Mouse (Mus musculus) forebrain, embryonic 15.5 days (tissue): ENCODE measurements around the gene Uap1. TPM values are rescaled to one million over a fixed set of nuclear protein-coding genes. Genes with fewer than 3 reads are reported as not detected.

Source experiments
- ATAC-seq: fragments of 200-750 bp; cut with Nextera tagmentation; replicated peaks from 2 replicates; pipeline ENCODE4 v1.8.0; 2017; ENCODE audit warnings: mild to moderate bottlenecking, moderate TSS enrichment, moderate library complexity
- H3K27ac ChIP-seq: fragments of 300-500 bp; sonication (generic); replicated peaks from 2 replicates; pipeline ENCODE4 v1.5.1; 2015; ENCODE audit warnings: mild to moderate bottlenecking, inconsistent platforms
- H3K27me3 ChIP-seq: fragments of 300-500 bp; sonication (generic); 2 replicates; pipeline ENCODE4 v1.6.1; 2015; ENCODE audit warnings: inconsistent platforms
- H3K36me3 ChIP-seq: fragments of 300-500 bp; sonication (generic); 2 replicates; pipeline ENCODE4 v1.6.1; 2015; ENCODE audit warnings: mild to moderate bottlenecking, inconsistent platforms
- H3K4me1 ChIP-seq: fragments of 300-500 bp; sonication (generic); 2 replicates; pipeline ENCODE4 v1.6.1; 2015; ENCODE audit warnings: inconsistent platforms
- H3K4me2 ChIP-seq: fragments of 300-500 bp; sonication (generic); replicated peaks from 2 replicates; pipeline ENCODE4 v1.6.1; 2015; ENCODE audit warnings: mild to moderate bottlenecking, inconsistent platforms
- H3K4me3 ChIP-seq: fragments of 300-500 bp; sonication (generic); 2 replicates; pipeline ENCODE4 v1.5.1; 2015; ENCODE audit warnings: mild to moderate bottlenecking, inconsistent platforms
- H3K9ac ChIP-seq: fragments of 300-500 bp; sonication (generic); replicated peaks from 2 replicates; pipeline ENCODE4 v1.6.1; 2015; ENCODE audit warnings: mild to moderate bottlenecking, inconsistent platforms
- H3K9me3 ChIP-seq: fragments of 300-500 bp; sonication (generic); 2 replicates; pipeline ENCODE4 v1.6.1; 2016; ENCODE audit warnings: inconsistent platforms
- WGBS: fragments of 180-500 bp; shearing (Covaris S2); methylation state at CpG from one replicate; pipeline ENCODE4 v1.1.7; 2015; ENCODE audit warnings: mixed read lengths; 5-methylcytosine and 5-hydroxymethylcytosine counted together
- polyA plus RNA-seq: library from polyadenylated mRNA; unstranded; fragments of >200 nt; fragmentation: Nextera tagmentation; extraction: Ambion mirVana; gene quantifications from 2 replicates; pipeline ENCODE4 v1.2.1, GENCODE M21; 2015

Gene Uap1
- polyA plus RNA-seq, 1 experiment from 2014 or later, result 58.7 TPM

DNA sequence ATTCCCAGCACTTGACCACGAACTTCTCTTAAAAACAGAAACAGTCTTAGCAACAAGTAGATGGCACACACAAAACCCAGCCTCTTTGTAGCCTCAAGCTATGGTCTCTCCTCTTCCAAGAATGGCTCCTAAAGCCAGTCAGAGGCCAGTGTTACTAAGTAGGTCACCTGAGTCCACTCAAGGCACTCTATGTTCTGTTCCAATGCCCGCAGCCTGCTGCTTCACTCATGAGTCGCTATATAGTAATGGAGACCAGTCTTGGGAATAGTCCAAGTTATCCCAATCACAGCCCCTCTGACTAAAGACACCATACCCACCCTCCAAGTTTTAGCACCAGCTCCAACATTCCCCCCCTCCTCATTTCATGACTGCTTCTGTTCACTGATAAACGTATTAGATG, 29.2 kb downstream of the Uap1 start:
- no peak for ATAC-seq
- H3K27me3 ChIP-seq, result no peaks in the 10 kb centered on the region
- no peak overlapping the region for H3K4me2 ChIP-seq
- H3K4me3 ChIP-seq, result no peak overlapping the region
- no peaks in the 10 kb centered on the region for H3K9me3 ChIP-seq
- no peak overlapping the region for H3K9ac ChIP-seq
- H3K27ac ChIP-seq, result no peak overlapping the region
- H3K36me3 ChIP-seq, result peaks cover 7% of the 10 kb centered on the region
- WGBS, result 88% methylated on average over 4 of the region's 4 CpGs
- H3K4me1 ChIP-seq, result 0 out of 2 replicates have a peak, but pooled peaks cover 1% of the 10 kb centered on the region

DNA sequence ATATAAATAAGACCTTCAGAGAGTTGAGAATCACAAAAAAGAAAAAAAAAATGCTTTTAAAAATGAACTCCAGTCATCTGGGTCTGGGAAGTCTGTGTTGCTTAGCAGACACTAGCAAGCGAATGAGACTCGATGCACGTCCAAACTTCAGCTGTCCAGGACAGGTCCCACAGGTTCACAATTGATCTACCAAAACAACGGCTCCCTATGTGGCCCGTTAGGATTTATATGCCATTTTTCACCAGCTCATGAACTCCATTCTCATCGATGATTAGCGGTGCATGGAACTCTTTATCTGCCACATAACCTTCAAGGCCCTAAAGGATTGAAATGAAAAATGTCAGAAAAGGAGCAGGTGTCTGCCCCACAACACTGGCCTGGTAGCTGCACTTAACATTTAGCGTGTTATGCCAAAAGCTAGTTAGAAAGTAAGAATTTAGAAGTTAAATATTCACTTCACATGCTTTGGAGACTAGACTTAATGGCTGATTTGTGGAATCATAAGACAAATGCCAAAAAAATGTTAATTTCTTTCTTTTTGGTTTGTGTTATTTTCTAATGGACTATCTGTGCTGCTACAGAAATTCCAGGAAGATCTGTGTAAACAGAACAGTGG, 32.4 kb downstream of the Uap1 start:
- H3K36me3 ChIP-seq, result no peaks in the 10 kb centered on the region
- 82% methylated on average over 8 of the region's 8 CpGs for WGBS
- no peak overlapping the region for H3K4me2 ChIP-seq
- H3K4me1 ChIP-seq, result no peaks in the 10 kb centered on the region
- H3K27me3 ChIP-seq, result no peaks in the 10 kb centered on the region
- H3K9me3 ChIP-seq, result no peaks in the 10 kb centered on the region
- no peak overlapping the region for H3K27ac ChIP-seq
- no peak overlapping the region for H3K9ac ChIP-seq
- ATAC-seq, result no peak
- no peak overlapping the region for H3K4me3 ChIP-seq

DNA sequence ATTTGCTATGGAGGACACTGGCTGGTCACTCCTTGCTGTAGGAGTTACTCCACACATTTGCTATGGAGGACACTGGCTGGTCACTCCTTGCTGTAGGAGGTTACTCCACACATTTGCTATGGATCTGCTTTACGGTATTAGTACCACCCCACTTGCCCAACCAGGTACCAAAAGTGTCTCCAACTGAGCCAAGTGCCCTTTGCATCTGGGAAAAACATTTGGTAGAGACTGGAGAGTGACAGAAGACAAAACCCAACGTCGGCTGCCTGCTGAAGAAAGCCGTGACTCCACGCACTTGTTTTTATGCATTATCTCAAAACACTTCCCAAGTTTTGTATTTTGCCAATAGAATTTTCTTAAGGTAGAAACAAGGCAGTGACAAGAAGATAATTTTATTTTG, 33.1 kb downstream of the Uap1 start:
- Histone ChIP-seq H3K4me1 (no peaks in the 10 kb centered on the region), H3K9me3 (no peaks in the 10 kb centered on the region), H3K4me2 (no peak overlapping the region), H3K36me3 (no peaks in the 10 kb centered on the region), H3K27ac (no peak overlapping the region), H3K4me3 (no peak overlapping the region), H3K27me3 (no peaks in the 10 kb centered on the region), H3K9ac (no peak overlapping the region)
- no peak for ATAC-seq
- WGBS, result 96% methylated on average over 5 of the region's 5 CpGs

DNA sequence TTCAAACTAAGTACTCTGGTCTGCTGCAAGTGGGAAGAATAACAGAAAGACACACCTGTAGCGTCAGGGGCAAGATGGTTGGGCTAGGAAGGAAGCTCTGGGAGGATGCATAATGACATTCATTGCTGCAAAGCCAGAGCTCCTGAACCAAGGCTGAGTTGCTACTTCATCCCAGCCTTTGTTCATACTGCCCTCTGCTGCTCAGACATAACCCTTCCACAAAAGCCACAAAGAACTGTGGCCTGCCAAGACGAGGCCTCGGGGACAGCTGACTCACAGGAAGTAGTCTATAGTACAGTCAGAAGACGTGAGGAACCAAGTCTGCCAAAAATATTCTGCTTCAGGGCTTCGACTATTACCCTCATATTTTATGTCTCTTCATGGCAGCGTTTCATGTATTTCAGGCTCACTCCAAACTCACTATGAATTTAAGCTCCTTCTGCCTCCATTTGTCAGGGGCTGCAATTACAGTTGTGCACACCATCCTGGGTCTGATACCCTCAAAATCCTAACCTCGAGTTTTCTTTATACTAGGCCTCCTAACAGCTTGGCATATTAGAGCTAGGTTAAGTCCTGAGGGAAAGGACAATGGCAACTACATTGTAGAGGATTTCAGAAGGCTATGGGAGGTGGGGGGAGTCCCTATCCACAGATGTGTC, 38.3 kb downstream of the Uap1 start:
- no peaks in the 10 kb centered on the region for H3K4me1 ChIP-seq
- no peaks in the 10 kb centered on the region for H3K36me3 ChIP-seq
- no peak overlapping the region for H3K4me2 ChIP-seq
- no peak overlapping the region for H3K27ac ChIP-seq
- 34% methylated on average over 7 of the region's 7 CpGs for WGBS
- no peak overlapping the region for H3K4me3 ChIP-seq
- no peak overlapping the region for H3K9ac ChIP-seq
- no peaks in the 10 kb centered on the region for H3K27me3 ChIP-seq
- H3K9me3 ChIP-seq, result no peaks in the 10 kb centered on the region
- ATAC-seq, result peak; percentile 63; the same call in 1 of the 2 replicates

DNA sequence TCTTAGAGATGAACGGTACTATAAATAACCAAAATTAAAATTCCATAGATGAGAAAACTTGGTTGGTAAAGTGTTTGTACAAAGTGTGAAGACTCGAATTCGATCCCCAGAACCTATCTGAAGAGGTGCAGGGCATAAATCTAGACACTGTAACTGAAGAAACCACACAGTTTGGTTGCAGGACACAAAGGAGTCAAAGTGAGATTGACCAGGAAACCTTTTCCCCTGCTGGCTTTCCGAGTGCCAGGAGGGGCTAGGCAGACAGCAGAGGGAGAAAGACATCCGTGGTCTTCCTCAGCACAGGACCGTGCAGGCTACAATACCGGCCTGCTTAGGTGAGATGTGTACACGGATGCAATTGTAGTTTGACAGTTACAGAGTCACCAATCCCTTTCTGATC, 40.5 kb downstream of the Uap1 start:
- WGBS, result 89% methylated on average over 8 of the region's 8 CpGs
- no peak for ATAC-seq
- Histone ChIP-seq H3K4me2 (no peak overlapping the region), H3K9me3 (no peaks in the 10 kb centered on the region), H3K4me1 (no peaks in the 10 kb centered on the region), H3K27me3 (no peaks in the 10 kb centered on the region), H3K36me3 (no peaks in the 10 kb centered on the region), H3K27ac (no peak overlapping the region), H3K4me3 (no peak overlapping the region), H3K9ac (no peak overlapping the region)

DNA sequence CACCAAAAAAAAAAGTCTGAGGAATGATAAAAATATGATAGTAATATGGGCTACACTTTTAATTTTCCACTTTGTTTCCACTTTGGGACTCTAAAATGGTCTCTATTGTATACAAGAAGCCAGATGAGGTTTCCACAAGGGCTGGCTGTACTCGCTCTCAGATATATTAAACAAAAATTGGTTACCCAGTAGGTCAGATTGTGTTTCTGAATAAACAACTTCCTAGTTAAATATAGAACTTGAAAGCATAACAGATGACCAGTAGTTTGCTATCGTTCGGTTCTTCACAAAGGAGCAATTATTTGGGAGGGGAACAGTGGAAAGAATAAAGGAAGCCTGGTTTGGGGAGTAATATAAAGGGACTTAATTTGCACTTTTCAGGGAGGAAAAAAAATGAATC, 43.8 kb downstream of the Uap1 start:
- Histone ChIP-seq H3K4me3 (no peak overlapping the region), H3K9me3 (no peaks in the 10 kb centered on the region), H3K27ac (no peak overlapping the region), H3K9ac (no peak overlapping the region), H3K4me2 (no peak overlapping the region), H3K27me3 (no peaks in the 10 kb centered on the region), H3K36me3 (no peaks in the 10 kb centered on the region), H3K4me1 (no peaks in the 10 kb centered on the region)
- no peak for ATAC-seq
- WGBS, result 65% methylated on average over 3 of the region's 3 CpGs

DNA sequence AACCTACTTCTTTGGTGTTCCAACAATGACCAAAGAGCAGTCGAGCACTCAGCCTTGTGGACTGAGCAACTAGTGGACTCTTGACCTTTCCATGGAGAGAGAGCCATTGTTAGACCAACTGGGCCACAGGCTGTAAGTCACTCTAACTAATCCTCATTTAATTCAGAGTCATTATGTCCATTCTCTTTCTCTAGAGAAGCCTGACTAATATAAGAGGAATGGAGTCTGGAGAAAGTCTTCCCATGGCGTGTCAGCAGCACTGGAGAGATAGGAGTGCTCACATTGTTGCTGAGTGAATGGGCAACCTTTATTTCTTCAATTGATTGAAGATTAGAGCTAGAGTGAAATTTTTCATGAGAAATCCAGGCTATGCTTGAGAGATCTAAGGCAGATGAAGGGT, 50.1 kb downstream of the Uap1 start:
- no peak for ATAC-seq
- no peaks in the 10 kb centered on the region for H3K27me3 ChIP-seq
- no peaks in the 10 kb centered on the region for H3K9me3 ChIP-seq
- H3K36me3 ChIP-seq, result no peaks in the 10 kb centered on the region
- H3K4me2 ChIP-seq, result no peak overlapping the region
- WGBS, result 34% methylated on average over 2 of the region's 2 CpGs
- H3K4me3 ChIP-seq, result no peak overlapping the region
- no peak overlapping the region for H3K27ac ChIP-seq
- H3K9ac ChIP-seq, result no peak overlapping the region
- H3K4me1 ChIP-seq, result no peaks in the 10 kb centered on the region

DNA sequence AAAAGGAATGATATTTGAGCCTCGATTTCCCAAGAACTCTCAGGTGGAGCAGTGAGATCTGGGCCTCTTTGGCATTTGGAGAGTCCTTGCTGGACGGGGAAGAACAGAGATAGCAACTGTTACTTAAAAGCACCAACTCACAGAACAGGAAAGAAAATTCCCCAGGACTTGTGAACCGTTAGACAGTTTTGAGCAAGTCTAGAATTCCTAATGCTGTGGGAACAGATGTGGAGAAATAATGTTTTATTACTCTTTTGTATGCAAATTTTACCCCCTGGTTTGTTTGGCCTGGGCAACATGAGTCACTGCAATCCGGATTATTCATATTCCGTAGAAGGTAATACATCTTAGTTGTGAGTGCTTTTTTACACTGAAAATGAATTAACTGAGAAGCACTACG, 61.1 kb downstream of the Uap1 start:
- H3K9ac ChIP-seq, result no peak overlapping the region
- H3K4me3 ChIP-seq, result no peak overlapping the region
- H3K36me3 ChIP-seq, result no peaks in the 10 kb centered on the region
- no peaks in the 10 kb centered on the region for H3K9me3 ChIP-seq
- ATAC-seq, result no peak
- peaks cover 9% of the 10 kb centered on the region; the same call in 1 of the 2 replicates for H3K4me1 ChIP-seq
- WGBS, result 91% methylated on average over 6 of the region's 6 CpGs
- H3K4me2 ChIP-seq, result no peak overlapping the region
- no peak overlapping the region for H3K27ac ChIP-seq
- no peaks in the 10 kb centered on the region for H3K27me3 ChIP-seq

DNA sequence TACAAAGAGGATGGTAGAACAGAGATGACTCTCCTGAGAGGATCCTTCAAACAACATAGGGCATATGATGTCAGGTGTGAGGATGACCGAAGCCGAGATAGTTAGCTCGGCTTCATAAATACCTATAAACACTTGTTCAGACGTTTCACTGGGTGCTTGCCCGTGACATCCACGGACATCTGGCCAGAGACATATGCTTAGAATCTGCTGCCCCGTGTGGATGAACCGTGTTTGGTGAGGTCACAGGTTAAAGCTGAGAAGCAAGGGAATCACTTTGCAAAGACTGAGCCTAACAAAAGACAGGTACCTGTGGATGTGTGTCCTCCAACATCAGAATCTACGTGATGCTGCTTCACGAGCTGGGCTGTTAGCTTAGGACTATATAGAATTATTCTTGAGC, 62.5 kb downstream of the Uap1 start:
- no peak overlapping the region for H3K9ac ChIP-seq
- ATAC-seq, result no peak
- H3K4me1 ChIP-seq, result peaks cover 9% of the 10 kb centered on the region; the same call in 1 of the 2 replicates
- no peaks in the 10 kb centered on the region for H3K9me3 ChIP-seq
- 94% methylated on average over 10 of the region's 10 CpGs for WGBS
- H3K27ac ChIP-seq, result no peak overlapping the region
- no peak overlapping the region for H3K4me2 ChIP-seq
- H3K36me3 ChIP-seq, result no peaks in the 10 kb centered on the region
- no peaks in the 10 kb centered on the region for H3K27me3 ChIP-seq
- no peak overlapping the region for H3K4me3 ChIP-seq

DNA sequence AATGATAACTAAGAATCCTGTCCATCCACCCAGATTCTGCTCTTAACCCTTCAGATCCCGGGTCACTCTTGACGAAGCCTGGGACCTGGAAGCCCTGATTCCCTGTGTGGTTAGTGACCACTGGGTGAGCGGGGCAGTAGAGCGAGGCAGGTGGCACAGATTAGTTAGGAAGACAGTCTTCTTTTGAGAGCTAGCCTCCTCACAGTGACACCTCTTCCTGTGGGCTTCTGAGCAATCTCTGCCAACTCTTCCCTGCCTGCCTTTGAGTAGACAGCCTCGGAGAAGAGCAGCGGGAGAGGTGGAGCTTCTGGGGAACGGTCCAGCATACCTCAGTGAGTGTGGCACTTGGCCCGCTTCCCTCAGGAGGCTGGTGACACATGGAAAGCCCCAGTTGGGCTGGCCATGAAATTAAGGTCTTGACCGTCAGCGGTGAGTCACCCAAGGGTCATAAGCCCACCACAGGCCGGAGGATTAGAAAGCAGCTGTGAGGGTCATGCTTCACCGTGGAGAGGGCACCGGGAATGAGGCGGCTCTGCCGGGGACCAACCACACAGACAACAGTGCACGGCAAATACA, 63.0 kb downstream of the Uap1 start:
- 89% methylated on average over 16 of the region's 16 CpGs for WGBS
- no peak overlapping the region for H3K27ac ChIP-seq
- no peaks in the 10 kb centered on the region for H3K27me3 ChIP-seq
- no peak overlapping the region for H3K9ac ChIP-seq
- no peak overlapping the region for H3K4me2 ChIP-seq
- no peak for ATAC-seq
- no peaks in the 10 kb centered on the region for H3K9me3 ChIP-seq
- no peaks in the 10 kb centered on the region for H3K36me3 ChIP-seq
- H3K4me1 ChIP-seq, result peaks cover 9% of the 10 kb centered on the region; the same call in 1 of the 2 replicates
- H3K4me3 ChIP-seq, result no peak overlapping the region

DNA sequence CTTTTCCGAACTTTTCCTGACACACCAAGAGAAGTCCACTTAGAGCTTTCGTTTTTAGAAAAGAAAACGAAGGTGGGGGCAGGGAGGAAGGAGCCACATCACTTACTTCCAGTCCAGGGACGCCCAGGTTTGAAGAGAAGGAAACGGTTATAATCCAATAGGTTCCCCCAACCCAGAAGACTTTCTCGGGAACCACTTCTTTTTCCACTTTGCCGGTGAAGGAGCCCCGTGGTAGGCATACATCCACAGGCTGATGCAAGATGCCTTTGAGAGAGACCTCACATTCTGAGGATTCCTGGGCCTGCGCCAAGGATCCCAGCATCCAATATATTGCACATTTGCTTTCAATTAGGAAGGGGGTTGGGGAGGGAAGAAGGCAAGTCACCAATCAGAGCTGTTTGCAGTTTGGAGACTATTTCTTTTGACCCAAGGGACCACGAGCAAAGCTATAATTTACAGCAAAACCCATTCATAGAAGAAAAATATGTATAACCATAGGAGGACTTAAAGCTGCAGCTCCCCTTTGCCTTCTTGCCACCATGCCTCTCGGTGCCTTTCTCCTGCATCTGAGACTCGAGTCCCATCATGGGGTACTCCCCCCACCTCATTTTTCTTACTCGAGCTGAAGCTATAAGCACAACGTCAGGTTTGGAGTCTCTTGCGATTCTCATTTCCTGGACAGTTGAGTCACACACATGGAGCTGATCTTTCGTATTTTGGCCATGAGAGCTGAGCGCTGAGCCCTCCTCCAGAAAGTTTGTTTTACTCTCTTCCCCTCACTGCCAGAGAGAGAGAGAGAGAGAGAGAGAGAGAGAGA, 64.0 kb downstream of the Uap1 start, which contains the start of gene Ddr2:
Gene Ddr2, minus strand, starts transcription at position 247 of the 817 bp plus-strand sequence.
- Histone ChIP-seq H3K27ac (no peak within 1 kb of the TSS), H3K27me3 (no peaks in the 10 kb centered on the region), H3K9ac (no peak within 1 kb of the TSS), H3K4me2 (no peak within 1 kb of the TSS; the same call in 1 of the 2 replicates), H3K36me3 (no peaks in the 10 kb centered on the region), H3K9me3 (no peaks in the 10 kb centered on the region), H3K4me1 (peaks cover 9% of the 10 kb centered on the region; the same call in 1 of the 2 replicates), H3K4me3 (peak within 1 kb of the TSS; percentile 9; the same call in 1 of the 2 replicates)
- 76% methylated on average over 17 of the region's 17 CpGs for WGBS
- no peak for ATAC-seq
